Mouse (Mus musculus): ENCODE data around the gene Cfap221.

The Cfap221 gene

DNA sequence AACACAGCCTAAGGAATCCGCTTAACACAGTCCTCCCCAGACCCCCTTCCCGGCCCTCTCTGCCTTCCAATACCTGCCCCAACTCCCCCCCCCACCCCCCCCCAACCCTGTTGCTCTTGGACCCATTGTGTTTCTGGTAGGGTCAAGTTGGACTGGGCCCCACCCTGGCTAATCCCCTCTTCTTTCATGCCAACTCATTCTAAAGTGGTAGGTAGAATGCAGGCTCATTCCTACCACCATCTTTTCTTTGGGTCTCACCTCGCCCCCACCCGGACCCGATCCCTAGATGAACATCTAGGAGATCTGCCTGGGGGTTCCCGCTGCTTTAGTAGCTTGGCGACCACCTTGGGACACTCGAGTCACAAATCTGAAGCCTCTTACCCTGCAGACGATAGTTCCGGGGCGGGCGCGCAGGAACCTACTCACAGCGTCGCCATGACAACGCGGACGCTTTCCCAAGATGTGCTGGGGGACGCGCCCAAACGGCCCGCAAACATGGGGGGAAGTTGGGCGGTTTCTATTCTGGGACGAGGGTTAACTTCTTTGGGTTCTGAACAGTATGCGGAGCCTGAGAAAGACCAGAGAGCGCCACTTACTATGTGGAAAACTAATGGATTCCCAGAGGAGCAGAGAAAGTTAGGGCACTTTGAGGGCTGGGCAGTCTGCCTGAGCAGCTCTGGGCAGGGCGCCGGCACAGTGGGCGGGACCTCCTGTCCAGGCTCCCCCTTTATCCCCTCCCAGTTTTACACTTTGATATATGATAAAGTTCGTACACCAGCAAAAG, at the start of gene Cfap221:
TSS of gene Cfap221 (minus strand) at position 437 of the 784 bp plus-strand sequence.
- peak; percentile 64 to 77 for DNase-seq

DNA sequence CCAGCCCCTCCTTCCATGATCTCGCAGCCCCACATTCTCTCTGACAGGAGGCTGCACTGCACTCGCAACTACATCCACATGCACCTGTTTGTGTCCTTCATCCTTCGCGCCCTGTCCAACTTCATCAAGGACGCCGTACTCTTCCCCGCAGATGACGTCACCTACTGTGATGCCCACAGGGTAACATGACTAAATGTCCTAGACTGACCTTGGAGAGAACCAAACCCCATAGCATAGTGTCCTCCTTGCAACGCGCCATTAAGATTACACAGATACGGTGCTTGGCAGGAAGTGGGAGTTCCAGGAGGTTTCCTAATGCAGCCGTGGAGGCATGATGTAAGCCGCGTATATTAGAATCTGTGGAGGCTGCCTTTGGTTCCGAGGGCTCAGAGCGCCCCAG, 47.5 kb upstream of the Cfap221 start:
- DNase-seq, result no peak

- DNase-seq, result no peak
Measured at GRCm38 (mm10) chr1:120042421-120042820, 45.4 kb upstream of the Cfap221 start.

GRCm38 (mm10) chr1:120038594-120038993, 41.6 kb upstream of the Cfap221 start:
- no peak for DNase-seq

- DNase-seq, result peak; percentile 69 to 73
Measured at GRCm38 (mm10) chr1:120037021-120037683, 40.1 kb upstream of the Cfap221 start.

DNA sequence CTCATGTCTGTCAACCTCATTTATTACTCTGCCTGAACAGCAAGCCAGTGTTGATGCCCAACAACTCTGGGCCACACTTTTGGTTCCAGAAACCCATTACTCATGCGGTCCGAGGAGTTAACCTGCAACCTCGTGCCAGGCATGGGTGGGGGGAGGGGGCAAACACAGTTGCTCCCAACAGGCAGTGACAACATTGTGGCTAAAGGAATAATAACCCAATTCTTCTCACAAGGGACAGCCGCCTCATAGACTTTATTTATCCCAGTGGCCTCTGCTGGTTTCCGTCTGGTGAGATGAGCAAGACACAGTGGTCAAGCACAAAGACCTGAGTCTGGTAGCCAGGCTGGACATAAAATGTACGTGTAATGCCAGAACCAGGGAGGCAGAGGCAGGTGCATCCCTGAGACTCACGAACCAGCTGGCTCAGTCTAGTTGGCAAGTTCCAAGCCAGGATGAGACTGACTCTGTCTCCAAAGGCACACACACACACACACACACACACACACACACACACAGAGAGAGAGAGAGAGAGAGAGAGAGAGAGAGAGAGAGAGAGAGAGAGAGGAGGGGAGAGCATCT, 38.5 kb upstream of the Cfap221 start:
- DNase-seq, result no peak

DNA sequence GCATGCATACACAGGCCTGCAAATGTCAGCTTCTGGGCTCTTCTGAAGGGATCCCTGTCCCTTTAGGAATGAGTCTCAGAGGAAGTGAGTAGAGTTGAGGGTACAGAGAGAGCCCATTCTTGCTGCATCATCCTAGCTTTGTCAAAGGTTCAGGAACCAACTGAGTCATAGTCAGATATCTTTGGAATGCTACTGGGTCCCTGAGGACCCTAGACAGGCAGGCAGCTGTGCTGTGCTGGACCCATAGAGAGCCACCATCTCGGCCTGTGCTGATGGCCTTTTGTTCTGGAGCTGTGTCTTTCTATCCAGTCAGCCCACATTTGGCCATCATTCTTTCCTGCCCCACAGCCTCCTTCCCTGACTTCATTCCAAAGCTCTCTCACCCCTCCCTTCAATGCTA, 37.8 kb upstream of the Cfap221 start:
- DNase-seq, result no peak

DNA sequence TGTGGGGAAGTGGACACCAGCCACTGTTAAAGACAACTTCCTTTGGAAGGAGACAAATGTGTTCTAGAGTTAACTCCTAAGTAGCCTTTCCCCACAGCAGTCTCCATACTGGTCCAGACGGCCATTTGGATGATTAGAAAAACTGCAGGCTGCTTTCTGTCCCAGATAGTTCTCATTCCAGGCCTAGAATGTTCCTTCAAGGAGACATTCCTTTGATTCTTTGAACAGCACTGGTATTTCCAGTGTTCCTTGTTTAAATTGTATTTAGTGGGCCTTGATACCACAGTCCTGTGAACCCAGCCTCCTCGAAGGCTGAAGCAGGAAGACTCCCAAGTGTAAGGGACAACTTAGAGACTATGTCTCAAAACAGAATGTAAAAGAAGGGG, 36.4 kb upstream of the Cfap221 start:
- no peak for DNase-seq

DNA sequence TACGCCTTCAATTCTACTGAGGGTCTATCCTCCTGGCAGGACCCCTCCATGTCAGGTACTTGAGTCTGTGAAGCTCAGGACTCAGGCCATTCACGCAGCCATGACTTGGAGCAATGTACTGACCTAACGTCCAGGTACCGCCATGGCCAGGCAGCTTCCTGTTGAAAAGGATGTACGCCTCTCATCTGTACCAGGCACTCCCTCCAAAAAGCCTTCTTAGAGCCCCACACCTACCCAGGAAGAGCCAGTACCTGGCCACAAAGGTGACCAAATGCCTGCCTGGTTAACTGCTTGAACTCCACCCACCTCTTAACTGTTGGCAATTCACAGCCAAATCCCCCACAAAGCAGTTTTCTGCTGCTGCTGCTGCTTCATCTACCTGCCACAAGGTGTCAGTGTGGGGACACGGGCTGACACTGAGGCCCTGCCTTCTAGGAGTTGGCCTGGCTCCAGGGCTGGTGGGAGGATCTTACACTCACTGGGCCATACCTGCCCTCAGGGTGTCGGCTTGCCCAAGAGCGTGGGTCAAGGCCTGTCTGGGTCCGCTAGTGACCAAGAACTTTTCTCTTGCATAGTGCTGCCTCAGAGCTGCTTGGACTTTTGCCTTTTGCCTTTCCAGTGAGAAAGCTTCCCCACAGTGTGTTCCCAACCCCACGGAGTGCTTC, 35.9 kb upstream of the Cfap221 start:
- peak; percentile 95 to 96 for DNase-seq

DNA sequence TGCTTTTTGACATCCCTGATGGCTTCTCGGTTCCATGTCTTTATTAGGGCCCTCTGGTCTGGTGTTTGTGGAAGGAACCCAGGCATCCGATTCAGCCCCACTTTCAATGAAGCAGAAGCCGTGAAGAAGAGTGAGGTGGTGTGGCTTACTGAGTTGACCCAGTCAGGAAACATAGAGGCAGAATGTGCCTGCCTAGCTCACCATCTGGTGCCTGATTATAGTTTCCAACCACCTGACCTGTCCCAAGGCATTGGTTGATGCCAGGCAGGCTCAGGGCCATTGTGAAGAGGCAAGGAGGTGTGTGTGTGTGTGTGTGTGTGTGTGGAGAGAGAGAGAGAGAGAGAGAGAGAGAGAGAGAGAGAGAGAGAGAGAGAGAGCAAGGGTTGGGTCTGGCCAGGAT, 33.4 kb upstream of the Cfap221 start:
- DNase-seq, result no peak

GRCm38 (mm10) chr1:120027693-120028092, 30.7 kb upstream of the Cfap221 start:
- DNase-seq, result peak; percentile 67 to 69

- peak; percentile 13 to 19 for DNase-seq
Measured at GRCm38 (mm10) chr1:120025050-120025439, 28.0 kb upstream of the Cfap221 start.

DNA sequence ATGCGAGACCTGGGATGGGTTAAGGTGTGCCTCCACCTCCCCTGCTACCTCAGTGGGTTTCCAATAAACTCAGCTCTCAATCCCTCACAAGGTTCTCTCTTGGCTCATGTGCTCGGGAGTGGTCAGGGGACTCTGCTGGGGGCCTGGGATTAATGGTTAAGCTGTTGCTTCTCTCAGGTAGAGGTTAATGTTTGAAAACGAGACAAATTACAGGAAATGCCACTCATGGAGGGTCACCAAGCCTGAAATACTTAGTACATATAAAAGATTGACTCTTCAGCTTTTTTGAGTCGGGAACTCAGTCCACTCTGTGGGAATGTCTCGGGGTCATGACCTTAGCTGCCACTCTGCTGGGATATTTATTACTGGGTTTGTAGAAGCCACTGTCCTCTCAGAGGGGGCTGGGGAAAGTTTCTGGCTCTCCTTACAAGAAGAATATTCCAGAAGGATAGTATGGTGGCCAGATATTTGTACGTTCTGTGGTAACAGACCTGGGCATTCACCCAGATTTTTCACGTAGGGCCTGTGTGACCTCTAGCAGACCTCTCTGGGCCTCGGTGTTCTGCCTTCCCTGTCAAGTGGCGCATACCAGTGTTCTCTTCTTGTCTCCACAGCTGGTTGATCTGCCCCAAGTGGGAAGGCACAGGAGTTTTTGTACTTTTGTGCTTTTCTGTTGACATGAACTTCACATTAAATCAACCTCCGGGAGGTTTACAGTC, 27.5 kb upstream of the Cfap221 start:
- peak; percentile 83 to 87 for DNase-seq

DNA sequence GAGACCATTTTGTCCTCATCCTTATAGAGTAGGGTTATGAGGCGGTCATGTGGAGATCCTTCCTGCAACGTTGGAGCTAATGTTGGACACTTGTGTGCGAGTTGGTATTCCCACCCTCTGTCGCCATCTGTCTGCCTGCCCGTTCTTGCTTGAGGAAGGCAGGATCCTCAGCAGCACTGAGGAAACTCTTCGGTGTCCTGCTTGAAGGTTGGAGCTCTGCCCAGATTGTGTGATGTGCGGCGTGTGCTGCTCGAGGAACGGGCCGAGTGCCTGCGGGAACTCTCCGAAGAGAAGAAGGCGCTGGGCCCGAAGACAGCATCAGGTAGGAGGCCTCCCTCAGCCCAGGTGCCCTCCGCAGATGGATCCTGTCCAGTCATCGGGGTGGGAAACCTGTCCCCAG, 24.9 kb upstream of the Cfap221 start:
- no peak for DNase-seq

DNA sequence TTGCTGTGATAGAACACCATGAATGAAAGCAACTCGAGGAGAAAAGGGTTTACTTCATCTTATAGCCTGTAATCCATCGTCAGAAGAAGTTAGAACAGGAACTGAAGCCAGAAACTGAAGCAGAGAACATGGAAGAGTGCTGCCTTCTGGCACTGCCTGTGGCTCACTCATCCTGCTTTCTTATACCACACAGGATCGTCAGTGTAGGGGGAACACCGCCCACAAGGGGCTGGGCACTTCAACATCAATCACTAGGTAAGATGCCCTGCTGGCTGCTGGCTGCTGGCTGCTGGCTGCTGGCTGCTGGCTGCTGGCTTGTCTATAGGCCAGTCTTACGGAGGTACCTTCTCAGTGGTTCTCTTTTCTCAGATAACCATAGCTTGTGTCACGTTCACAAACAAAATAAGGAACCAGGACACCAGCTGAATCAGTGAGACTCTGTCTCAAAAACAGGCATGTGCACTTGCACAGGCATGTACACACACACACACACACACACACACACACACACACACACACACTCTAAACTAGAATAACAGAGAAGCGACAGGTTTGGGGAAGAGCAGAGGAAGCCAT, 23.4 kb upstream of the Cfap221 start:
- DNase-seq, result no peak

GRCm38 (mm10) chr1:120019428-120019827, 22.4 kb upstream of the Cfap221 start:
- no peak for DNase-seq

GRCm38 (mm10) chr1:120018900-120019299, 21.9 kb upstream of the Cfap221 start:
- DNase-seq, result no peak

DNA sequence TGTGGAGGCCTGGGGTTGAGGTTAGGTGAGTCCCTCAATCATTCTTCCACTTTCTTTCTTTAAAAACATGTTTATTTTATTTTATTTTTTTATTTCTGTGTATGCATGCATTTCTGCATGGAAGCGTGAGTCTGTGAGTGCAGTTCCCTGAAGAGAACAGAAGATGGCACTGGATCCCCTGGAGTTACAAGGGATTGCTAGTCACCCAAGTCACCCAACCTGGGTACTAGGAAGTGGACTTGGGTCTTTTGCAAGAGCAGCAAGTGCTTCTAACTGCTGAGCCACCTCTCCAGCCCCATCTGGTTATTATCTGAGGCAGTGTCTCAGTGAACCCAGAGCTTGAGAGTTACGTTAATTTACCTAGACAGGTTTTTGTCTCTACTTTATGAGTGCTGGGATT, 19.2 kb upstream of the Cfap221 start:
- DNase-seq, result peak; percentile 58 to 69

DNA sequence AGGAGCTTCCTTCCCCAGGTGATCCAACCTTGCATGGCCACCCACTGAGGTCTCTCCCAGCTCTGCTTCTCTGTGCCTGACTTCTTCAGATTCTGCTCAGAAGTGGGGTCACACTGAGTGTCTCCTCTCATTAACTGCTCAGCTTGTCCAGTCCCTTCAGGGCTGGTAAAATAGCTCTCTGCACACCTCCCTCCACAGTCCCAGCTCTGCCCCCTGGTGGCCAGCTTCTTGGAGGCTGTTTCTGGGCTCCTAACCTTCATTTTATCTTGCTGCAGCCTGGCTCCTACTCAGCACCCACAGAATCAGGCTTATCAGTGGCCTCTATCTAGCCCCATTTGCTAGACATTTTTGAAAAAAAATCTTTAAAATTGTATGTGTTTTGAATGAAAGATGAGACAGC, 16.1 kb upstream of the Cfap221 start:
- peak; percentile 56 to 91 for DNase-seq

- no peak for DNase-seq
Measured at GRCm38 (mm10) chr1:120012638-120013037, 15.6 kb upstream of the Cfap221 start.

- DNase-seq, result no peak
Measured at GRCm38 (mm10) chr1:120007851-120008588, 11.0 kb upstream of the Cfap221 start.
